Mouse (Mus musculus): ENCODE data around the gene Cmtm3. TPM values are rescaled to one million over a fixed set of nuclear protein-coding genes. Genes with fewer than 3 reads are reported as not detected.
"Not testable (repeated sequence)": the region's sequence is repeated elsewhere in the genome, so short reads cannot be mapped to it uniquely, and the experiment has no call there.

Gene Cmtm3
- polyA plus RNA-seq (2016; fragmentation: Nextera tagmentation; extraction: Ambion mirVana): 93.4 and 105 TPM in 2 replicates

DNA sequence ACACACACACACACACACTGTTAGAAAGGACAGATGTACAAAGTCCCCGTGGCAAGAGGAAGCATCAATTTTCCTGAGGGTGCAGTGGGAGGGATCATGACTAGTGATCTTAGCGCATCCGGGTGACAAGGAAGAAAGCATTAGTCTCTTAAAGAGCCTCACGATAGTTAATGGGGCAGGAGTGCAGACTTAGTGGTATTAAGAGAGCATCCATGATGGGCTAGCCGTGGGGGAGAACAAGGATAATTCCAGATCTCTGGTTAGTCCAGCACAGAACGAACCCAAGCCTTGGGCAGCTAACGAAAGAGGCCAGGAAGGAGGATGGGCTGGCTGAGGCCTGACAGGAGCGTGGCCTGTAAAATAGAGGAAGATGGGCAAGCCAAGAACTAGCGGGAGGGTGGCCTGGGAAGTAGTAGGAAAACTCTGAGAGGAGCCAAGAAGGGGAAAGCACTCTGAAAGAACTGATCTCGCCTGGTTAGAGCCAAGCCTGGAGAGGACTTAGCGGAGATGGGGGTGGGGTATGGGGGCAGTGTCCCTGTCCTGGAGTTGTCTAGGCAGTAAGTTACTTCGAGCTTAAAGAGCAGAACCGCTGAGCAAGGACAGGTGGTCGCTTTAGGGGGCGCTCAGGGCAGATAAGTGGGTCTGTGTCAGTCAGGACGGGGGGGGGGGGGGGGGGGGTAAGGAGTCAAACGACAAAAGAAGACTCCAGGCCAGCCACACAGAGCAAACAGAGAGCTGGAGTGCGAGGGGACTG is at the start of gene Cmtm3:
Gene Cmtm3, plus strand, starts transcription at position 182 of the 754 bp plus-strand sequence.
- H3K27ac ChIP-seq (replicated peaks): peak within 1 kb of the TSS; percentile 95
- H3K9me3 ChIP-seq: no peaks in the 10 kb centered on the region
- peak within 1 kb of the TSS; percentile 82 for H3K4me3 ChIP-seq
- no peaks in the 10 kb centered on the region for H3K27me3 ChIP-seq (replicated peaks; ENCODE audit: low read depth, poor library complexity, severe bottlenecking)
- H3K4me1 ChIP-seq: peaks cover 29% of the 10 kb centered on the region
- WGBS: 10% methylated on average over 17 of the region's 18 CpGs
- peak; percentile 24 for DNase-seq (ENCODE audit: low spot score)
- H3K36me3 ChIP-seq (replicated peaks): peaks cover 14% of the 10 kb centered on the region

DNA sequence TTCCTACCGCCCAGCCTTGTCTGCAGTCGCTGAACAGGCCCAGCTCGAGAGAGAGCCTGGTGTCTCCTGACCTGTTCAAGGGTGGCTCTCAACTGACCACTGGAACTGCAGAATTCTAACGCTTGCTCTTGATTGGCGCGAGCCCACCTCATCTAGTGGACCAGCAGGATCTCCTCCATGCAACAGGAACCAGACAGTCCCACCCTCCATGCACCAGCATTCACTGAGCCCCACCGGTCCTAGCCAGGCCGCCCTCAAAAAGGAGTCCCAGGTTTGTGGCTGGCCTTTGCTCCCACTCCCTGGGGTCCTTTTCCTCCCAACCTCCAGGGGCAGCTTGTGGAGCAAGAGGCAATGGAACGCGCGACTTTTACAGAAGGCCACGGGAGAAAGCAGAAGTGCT is 46.1 kb upstream of the Cmtm3 start, which contains the start of gene Cmtm2a:
Gene Cmtm2a, minus strand, starts transcription at position 101 of the 400 bp plus-strand sequence.
- H3K4me3 ChIP-seq; H3K27me3 ChIP-seq (replicated peaks; ENCODE audit: low read depth, poor library complexity, severe bottlenecking); H3K36me3 ChIP-seq (replicated peaks); DNase-seq (ENCODE audit: low spot score); H3K27ac ChIP-seq (replicated peaks); H3K4me1 ChIP-seq; H3K9me3 ChIP-seq: not testable (repeated sequence)
- 88% methylated on average over 12 of the region's 12 CpGs for WGBS

DNA sequence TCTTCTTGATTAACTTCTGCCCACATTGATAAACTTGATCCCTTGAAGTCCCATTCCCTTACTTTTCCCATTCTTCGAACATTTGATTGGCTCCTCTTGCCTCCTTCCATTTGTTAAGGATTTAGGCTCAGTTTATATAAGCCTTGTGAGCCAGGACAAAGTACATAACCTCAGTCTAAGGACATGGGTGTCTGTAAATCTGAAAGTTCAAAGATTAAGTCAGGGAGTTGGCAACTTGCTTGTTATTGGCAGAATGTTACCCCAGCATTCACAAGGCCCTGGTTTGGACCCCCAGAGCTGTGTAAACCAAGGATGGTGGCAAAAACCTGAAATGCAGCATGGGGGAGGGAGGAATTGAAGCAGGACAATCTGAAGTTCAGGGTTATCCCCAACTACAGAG is 44.8 kb upstream of the Cmtm3 start:
- 90% methylated on average over 1 of the region's 1 CpGs for whole genome bisulfite sequencing
- Histone ChIP-seq H3K4me3 (no peak overlapping the region), H3K4me1 (peaks cover 3% of the 10 kb centered on the region; the same call in 1 of the 2 replicates), H3K27ac (replicated peaks) (no peak overlapping the region), H3K36me3 (replicated peaks) (no peaks in the 10 kb centered on the region), H3K27me3 (replicated peaks; ENCODE audit: low read depth, poor library complexity, severe bottlenecking) (no peaks in the 10 kb centered on the region), H3K9me3 (no peaks in the 10 kb centered on the region)
- no peak for DNase-seq (ENCODE audit: low spot score)

DNA sequence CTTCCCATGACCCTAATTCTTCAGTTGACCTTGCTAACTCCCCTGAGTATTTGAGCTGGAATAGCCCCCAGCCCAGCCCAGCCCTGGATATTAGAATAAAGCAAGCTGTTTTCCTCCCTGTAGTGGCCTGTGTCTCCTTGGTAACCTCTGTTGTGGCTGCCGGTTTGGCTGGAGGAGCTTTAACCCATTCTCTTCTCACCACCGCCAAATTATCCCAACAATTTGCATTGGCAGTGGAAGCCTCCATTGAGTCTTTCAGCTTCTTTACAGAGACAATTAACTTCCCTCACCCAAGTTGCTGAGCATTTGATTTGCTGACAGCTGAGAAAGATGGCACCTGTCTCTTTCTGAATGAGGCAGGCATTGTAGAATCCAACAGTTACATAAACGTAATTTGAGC is 37.6 kb upstream of the Cmtm3 start:
- H3K9me3 ChIP-seq; H3K27me3 ChIP-seq (replicated peaks; ENCODE audit: low read depth, poor library complexity, severe bottlenecking); H3K36me3 ChIP-seq (replicated peaks); H3K4me3 ChIP-seq; H3K27ac ChIP-seq (replicated peaks): not testable (repeated sequence)
- peak; percentile 37 for DNase-seq (ENCODE audit: low spot score)
- 14% methylated on average over 3 of the region's 3 CpGs for WGBS
- peaks cover 16% of the 10 kb centered on the region for H3K4me1 ChIP-seq

DNA sequence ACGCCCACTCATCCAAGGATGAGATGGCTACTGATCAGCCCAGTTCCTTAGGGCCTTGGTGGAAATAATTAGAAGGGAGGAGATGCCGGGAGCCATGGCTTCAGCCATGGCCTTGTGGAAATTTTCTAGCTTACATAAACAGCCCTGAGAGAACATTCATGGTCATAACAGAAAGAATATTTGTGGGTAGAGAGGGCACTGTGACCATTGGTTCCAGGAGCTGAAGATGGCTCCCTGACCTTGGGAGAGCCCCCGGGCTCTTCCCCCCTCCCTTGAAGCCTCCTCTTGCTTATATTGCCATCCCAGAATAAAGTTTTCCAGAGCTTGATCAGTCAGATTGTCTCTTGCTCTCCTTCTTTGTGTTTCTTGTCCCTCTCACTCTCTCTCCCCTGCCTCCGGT is 36.7 kb upstream of the Cmtm3 start:
- H3K4me3 ChIP-seq; H3K36me3 ChIP-seq (replicated peaks); H3K27me3 ChIP-seq (replicated peaks; ENCODE audit: low read depth, poor library complexity, severe bottlenecking); H3K27ac ChIP-seq (replicated peaks); H3K9me3 ChIP-seq; DNase-seq (ENCODE audit: low spot score): not testable (repeated sequence)
- WGBS: 87% methylated on average over 4 of the region's 4 CpGs
- peaks cover 13% of the 10 kb centered on the region for H3K4me1 ChIP-seq

DNA sequence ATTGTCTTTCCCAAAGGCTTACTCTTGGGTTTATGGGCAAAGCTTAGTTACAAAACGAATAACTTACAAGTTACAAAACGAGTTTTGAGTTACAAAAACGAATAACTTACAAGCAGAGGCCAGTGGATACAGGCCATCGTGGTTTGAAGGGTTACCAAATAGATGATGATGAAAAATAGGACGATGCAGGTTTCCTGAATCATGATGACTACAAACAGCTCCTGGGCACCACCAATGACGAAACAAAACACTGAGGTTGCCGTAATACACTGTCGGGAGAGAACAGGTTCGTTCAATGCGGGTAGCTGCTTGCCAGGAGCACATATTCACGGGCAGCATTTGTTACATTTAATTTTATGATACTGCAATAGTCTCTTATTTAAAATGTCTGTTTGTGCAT is 34.2 kb upstream of the Cmtm3 start:
- H3K4me3 ChIP-seq: no peak overlapping the region
- H3K4me1 ChIP-seq: peaks cover 13% of the 10 kb centered on the region
- H3K9me3 ChIP-seq: no peaks in the 10 kb centered on the region
- H3K27ac ChIP-seq (replicated peaks): no peak overlapping the region
- 88% methylated on average over 11 of the region's 11 CpGs for WGBS
- H3K36me3 ChIP-seq (replicated peaks): no peaks in the 10 kb centered on the region
- no peak for DNase-seq (ENCODE audit: low spot score)
- no peaks in the 10 kb centered on the region for H3K27me3 ChIP-seq (replicated peaks; ENCODE audit: low read depth, poor library complexity, severe bottlenecking)

DNA sequence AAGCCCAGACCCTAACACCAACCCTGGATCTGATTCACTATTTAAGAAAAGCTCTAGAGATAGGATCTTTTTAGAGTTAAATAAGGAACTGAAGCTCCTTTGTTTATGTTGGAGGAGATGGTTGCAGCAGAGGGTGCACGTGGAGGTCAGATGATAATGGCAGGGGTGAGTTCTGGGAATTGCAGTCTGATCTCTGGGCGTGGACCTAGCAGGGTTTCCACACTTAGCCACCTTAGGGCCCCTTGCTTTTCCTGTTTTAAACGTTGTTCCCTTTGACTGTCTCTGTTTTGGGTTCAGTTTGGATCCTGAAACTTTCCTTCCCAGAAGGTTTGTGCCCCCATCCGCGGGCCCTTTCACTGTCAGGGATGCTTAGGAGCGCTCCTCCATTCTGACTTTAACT is 30.9 kb upstream of the Cmtm3 start:
- not testable (repeated sequence) for H3K27ac ChIP-seq (replicated peaks); H3K4me3 ChIP-seq; H3K36me3 ChIP-seq (replicated peaks); DNase-seq (ENCODE audit: low spot score); H3K9me3 ChIP-seq; H3K27me3 ChIP-seq (replicated peaks; ENCODE audit: low read depth, poor library complexity, severe bottlenecking); H3K4me1 ChIP-seq
- 56% methylated on average over 6 of the region's 6 CpGs for WGBS

DNA sequence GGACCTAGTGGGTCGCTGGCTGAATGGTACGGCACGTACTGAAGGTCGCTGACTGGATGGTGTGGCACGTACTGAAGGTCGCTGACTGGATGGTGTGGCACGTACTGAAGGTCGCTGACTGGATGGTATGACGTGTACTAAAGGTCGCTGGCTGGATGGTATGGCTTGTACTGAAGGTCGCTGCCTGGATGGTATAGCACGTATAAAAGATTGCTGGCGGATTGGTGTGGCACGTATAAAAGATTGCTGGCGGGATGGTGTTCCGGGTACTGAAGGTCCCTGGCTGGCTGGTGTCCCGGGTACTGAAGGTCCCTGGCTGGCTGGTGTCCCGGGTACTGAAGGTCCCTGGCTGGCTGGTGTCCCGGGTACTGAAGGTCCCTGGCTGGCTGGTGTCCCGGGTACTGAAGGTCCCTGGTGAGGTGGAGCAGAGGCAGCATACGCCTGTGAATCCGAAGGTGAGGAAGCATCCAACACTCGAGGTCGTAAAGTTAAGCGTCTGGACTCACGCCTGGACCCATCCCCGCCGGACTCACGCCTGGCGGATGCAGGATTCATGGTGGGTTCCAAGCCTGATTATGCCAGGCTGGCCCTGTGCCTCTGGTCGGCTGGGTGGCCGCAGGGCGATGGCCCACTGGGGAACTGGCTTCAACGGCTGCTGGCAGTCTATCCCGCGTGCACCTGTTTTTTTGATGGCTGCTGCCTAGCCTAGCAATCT is 29.6 kb upstream of the Cmtm3 start, which contains the start of the genes Gm45711 and Cmtm1:
Gene Gm45711, minus strand, starts transcription at position 641 of the 715 bp plus-strand sequence.
Gene Cmtm1, minus strand, starts transcription at position 705 of the 715 bp plus-strand sequence.
- not testable (repeated sequence) for DNase-seq (ENCODE audit: low spot score); H3K4me3 ChIP-seq; H3K4me1 ChIP-seq; H3K36me3 ChIP-seq (replicated peaks); H3K9me3 ChIP-seq; H3K27me3 ChIP-seq (replicated peaks; ENCODE audit: low read depth, poor library complexity, severe bottlenecking); H3K27ac ChIP-seq (replicated peaks)
- 90% methylated on average over 36 of the region's 36 CpGs for WGBS

DNA sequence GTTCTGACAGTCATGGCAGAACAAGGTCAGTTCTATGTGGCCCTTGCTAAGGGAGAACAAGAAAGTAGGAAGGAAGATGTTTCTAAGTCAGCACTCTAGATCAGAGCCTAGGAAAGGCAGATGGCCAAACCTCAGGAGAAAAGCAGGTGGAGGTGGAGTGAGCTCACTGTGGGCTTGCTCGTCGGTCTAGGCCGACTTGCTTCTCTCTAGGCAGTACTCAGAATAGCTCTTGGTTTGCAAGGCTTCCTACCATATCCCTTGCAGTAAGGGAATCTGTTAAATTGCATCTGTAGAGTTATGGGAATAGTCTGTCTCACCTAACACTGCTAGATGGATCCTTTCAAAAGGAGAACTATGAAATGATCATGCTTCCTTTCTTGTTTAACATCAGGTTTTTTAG is 27.2 kb upstream of the Cmtm3 start:
- 90% methylated on average over 3 of the region's 3 CpGs for WGBS
- not testable (repeated sequence) for H3K27me3 ChIP-seq (replicated peaks; ENCODE audit: low read depth, poor library complexity, severe bottlenecking); H3K4me3 ChIP-seq; H3K9me3 ChIP-seq; H3K27ac ChIP-seq (replicated peaks); H3K36me3 ChIP-seq (replicated peaks); DNase-seq (ENCODE audit: low spot score); H3K4me1 ChIP-seq

DNA sequence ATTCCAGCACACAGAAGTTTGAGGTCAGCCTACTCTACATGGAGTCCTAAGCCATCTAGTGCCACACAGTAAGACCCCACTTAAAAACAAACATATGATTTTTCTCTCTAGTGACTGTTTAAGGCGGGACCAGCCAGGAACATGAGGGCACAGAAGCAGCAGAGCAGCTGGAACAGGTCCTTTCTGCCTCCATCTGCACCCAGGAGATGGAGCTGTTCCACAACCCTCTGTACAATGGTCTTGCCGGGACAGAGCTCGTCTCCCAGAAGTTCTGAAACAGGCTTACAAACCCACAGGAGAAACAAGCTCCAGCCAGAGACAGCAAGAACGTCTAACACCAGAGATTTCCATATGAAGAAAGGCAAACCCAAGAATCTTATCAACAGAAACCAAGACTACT is 25.9 kb upstream of the Cmtm3 start:
- Histone ChIP-seq H3K4me3 (no peak overlapping the region), H3K27ac (replicated peaks) (no peak overlapping the region), H3K9me3 (no peaks in the 10 kb centered on the region), H3K27me3 (replicated peaks; ENCODE audit: low read depth, poor library complexity, severe bottlenecking) (no peaks in the 10 kb centered on the region), H3K36me3 (replicated peaks) (no peaks in the 10 kb centered on the region), H3K4me1 (no peaks in the 10 kb centered on the region)
- 79% methylated on average over 4 of the region's 4 CpGs for WGBS
- no peak for DNase-seq (ENCODE audit: low spot score)

DNA sequence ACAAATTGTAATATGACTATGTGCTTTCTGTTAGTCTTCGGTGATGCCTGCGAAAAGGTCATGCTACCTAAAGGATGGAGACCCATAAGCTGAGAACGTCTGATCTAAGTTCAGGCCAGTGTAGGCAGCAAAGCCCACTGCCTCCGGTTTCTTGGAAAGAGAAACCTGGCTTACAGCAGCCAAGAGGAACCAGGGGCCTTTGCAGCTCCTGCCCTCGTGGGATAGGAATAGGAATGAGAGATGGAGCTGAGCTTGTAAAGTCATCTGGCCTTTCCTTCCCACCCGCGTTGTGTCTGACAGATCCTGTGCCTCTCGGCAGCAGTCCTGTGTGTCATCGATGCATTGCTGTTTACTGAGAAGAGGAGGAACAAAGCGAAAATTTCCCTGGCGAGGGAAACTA is 17.9 kb upstream of the Cmtm3 start, which contains the start of gene Gm11020:
Gene Gm11020, plus strand, starts transcription at position 301 of the 400 bp plus-strand sequence.
- WGBS: 82% methylated on average over 11 of the region's 11 CpGs
- not testable (repeated sequence) for DNase-seq (ENCODE audit: low spot score); H3K4me1 ChIP-seq

DNA sequence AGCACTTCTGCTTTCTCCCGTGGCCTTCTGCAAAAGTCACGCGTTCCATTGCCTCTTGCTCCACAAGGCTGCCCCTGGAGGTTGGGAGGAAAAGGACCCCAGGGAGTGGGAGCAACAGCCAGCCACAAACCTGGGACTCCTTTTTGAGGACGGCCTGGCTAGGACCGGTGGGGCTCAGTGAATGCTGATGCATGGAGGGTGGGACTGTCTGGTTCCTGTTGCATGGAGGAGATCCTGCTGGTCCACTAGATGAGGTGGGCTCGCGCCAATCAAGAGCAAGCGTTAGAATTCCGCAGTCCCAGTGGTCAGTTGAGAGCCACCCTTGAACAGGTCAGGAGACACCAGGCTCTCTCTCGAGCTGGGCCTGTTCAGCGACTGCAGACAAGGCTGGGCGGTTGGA is 17.3 kb upstream of the Cmtm3 start, which contains the start of gene Cmtm2b:
Gene Cmtm2b, plus strand, starts transcription at position 301 of the 400 bp plus-strand sequence.
- DNase-seq (ENCODE audit: low spot score); H3K27me3 ChIP-seq (replicated peaks; ENCODE audit: low read depth, poor library complexity, severe bottlenecking); H3K4me3 ChIP-seq; H3K36me3 ChIP-seq (replicated peaks); H3K9me3 ChIP-seq; H3K27ac ChIP-seq (replicated peaks); H3K4me1 ChIP-seq: not testable (repeated sequence)
- WGBS: 86% methylated on average over 12 of the region's 12 CpGs

More for the DNA sequence above, 17.9 kb upstream of the Cmtm3 start, which contains the start of gene Gm11020:
- H3K4me3 ChIP-seq; H3K27me3 ChIP-seq (replicated peaks; ENCODE audit: low read depth, poor library complexity, severe bottlenecking); H3K27ac ChIP-seq (replicated peaks); H3K9me3 ChIP-seq; H3K36me3 ChIP-seq (replicated peaks): not testable (repeated sequence)

Data from embryonic facial prominence, embryonic 10.5 days (tissue).